In the genomic region with DNA sequence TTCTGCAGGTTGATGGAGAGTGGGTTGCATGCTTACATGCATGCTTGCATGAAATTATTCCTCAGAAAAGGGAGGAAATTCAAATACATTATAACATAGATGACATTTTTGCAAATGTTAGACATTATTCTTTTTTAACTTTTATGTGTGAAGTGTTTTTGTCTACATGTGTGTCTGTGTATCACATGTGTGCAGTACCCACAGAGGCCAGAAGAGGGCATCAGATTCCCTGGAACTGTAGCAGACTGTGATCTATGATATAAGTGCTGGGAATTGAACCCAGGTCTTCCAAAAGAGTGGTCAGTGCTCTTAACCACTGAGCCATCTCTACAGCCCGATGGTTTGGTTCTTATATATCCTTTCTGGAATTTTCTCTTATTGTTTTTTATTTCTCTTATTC, we compare ENCODE assay signal across 25 mouse cellular contexts. TPM values are rescaled to one million over a fixed set of nuclear protein-coding genes. Genes with fewer than 3 reads are reported as not detected.
A peak's percentile ranks its signal among the peaks of the same experiment; 100 is the strongest.
DNase-seq lines count a peak whose midpoint lies in the region; TF ChIP-seq lines count a peak whose summit lies in the region.
"Had no signal": no experiment of that assay in that cellular context is flagged by ENCODE, and none has a peak within 500 bp of the region (broad histone marks: within the 10 kb centered on the region; RNA-seq: fewer than 3 reads in every experiment).

No protein-coding gene starts in this region.

- no peak for TF ChIP-seq POLR2A in thymus, adult 2 months (IDR thresholded peaks at IDR 0.05; ENCODE audit: control insufficient read depth, extremely low read depth, insufficient read depth, low read length, poor library complexity)
- no peak for TF ChIP-seq POLR2A in cerebellum, adult 2 months (IDR thresholded peaks at IDR 0.05; ENCODE audit: borderline replicate concordance, insufficient read depth, low read length)

- H3K27ac ChIP-seq in gastrocnemius, adult 2 months, result no peak overlapping the region
- H3K27ac ChIP-seq in left cerebral cortex, adult 2 months, result no peak overlapping the region
- H3K27ac ChIP-seq in thymus, adult 2 months (ENCODE audit: control insufficient read depth, insufficient read depth, low read length), result no peak overlapping the region
- H3K27ac ChIP-seq in cerebellum, adult 2 months (ENCODE audit: insufficient read depth, low read length), result no peak overlapping the region
- H3K27ac ChIP-seq: embryonic facial prominence, embryonic 15.5 days; heart, embryonic 15.5 days; hindbrain, embryonic 15.5 days; kidney, embryonic 15.5 days; limb, embryonic 12.5 days; liver, embryonic 13.5 days; midbrain, embryonic 12.5 days; stomach, embryonic 15.5 days had no signal

- TF ChIP-seq CTCF in gastrocnemius, adult 2 months (IDR thresholded peaks at IDR 0.05), result peak; percentile 7; the same call in 1 of the 2 replicates
- TF ChIP-seq CTCF in left cerebral cortex, adult 2 months (IDR thresholded peaks at IDR 0.05), result peak; percentile 22
- TF ChIP-seq CTCF in thymus, adult 2 months (IDR thresholded peaks at IDR 0.05; ENCODE audit: borderline replicate concordance, control insufficient read depth, extremely low read depth, insufficient read depth, low read length, poor library complexity), result no peak
- no peak for TF ChIP-seq CTCF in cerebellum, adult 2 months (IDR thresholded peaks at IDR 0.05; ENCODE audit: borderline replicate concordance, insufficient read depth, low read depth, low read length)

- intact Hi-C loops in gastrocnemius, adult 2 months (cut with DNase I), result no loop called here
- intact Hi-C loops in left cerebral cortex, adult 2 months (cut with DNase I), result no loop called here
- intact Hi-C loops in left cerebral cortex, postnatal 10 days (cut with DNase I), result no loop called here

- 96% methylated on average over 1 of the region's 1 CpGs for WGBS in thymus, adult 2 months
- 97% methylated on average over 1 of the region's 1 CpGs for WGBS in cerebellum, adult 2 months

- H3K36me3 ChIP-seq in thymus, adult 2 months (ENCODE audit: control insufficient read depth, insufficient read depth, low read length), result no peaks in the 10 kb centered on the region
- H3K36me3 ChIP-seq: liver, embryonic 13.5 days; midbrain, embryonic 12.5 days; stomach, embryonic 15.5 days had no signal

- H3K27me3 ChIP-seq in thymus, adult 2 months (ENCODE audit: control insufficient read depth, insufficient read depth, low read length), result no peaks in the 10 kb centered on the region
- H3K27me3 ChIP-seq in cerebellum, adult 2 months (ENCODE audit: control insufficient read depth, insufficient read depth, low read length), result no peaks in the 10 kb centered on the region
- H3K27me3 ChIP-seq: embryonic facial prominence, embryonic 15.5 days; heart, embryonic 15.5 days; hindbrain, embryonic 15.5 days; kidney, embryonic 15.5 days; limb, embryonic 12.5 days; liver, embryonic 13.5 days; midbrain, embryonic 12.5 days; stomach, embryonic 15.5 days had no signal

- H3K4me1 ChIP-seq in thymus, adult 2 months (replicated peaks; ENCODE audit: control insufficient read depth, insufficient read depth, low read length), result no peaks in the 10 kb centered on the region
- peaks cover 10% of the 10 kb centered on the region for H3K4me1 ChIP-seq in cerebellum, adult 2 months (ENCODE audit: control insufficient read depth, insufficient read depth, low read length)
- H3K4me1 ChIP-seq: embryonic facial prominence, embryonic 15.5 days; kidney, embryonic 15.5 days; liver, embryonic 13.5 days; midbrain, embryonic 12.5 days; stomach, embryonic 15.5 days had no signal

- DNase-seq in gastrocnemius, adult 2 months, result no peak
- DNase-seq in gastrocnemius, postnatal 4 days (ENCODE audit: low spot score in 2 of 2), result no peak
- no peak for DNase-seq in left cerebral cortex, adult 2 months (ENCODE audit: extremely low spot score in 1 of 2, low spot score in 2 of 2)
- no peak for DNase-seq in left cerebral cortex, adult 9 months (ENCODE audit: low spot score in 2 of 2)
- DNase-seq in thymus, postnatal 4 days, result peak; percentile 17
- DNase-seq in thymus, adult 2 months, result no peak
- DNase-seq in cerebellum, adult 2 months, result no peak
- no peak for DNase-seq in left cerebral cortex, postnatal 10 days (ENCODE audit: extremely low spot score in 1 of 2, low spot score in 2 of 2)
- DNase-seq: adrenal gland, postnatal 25 days; cerebellum, adult 9-10 months; forebrain, postnatal 0 days; gastrocnemius, postnatal 36 days; heart, postnatal 4 days; kidney, adult 11 months; liver, embryonic 13.5 days; lung, postnatal 14 days; thymus, adult 18-20 months had no signal

- H3K4me3 ChIP-seq in gastrocnemius, adult 2 months, result no peak overlapping the region
- no peak overlapping the region for H3K4me3 ChIP-seq in left cerebral cortex, adult 2 months
- H3K4me3 ChIP-seq in thymus, adult 2 months (ENCODE audit: control insufficient read depth, insufficient read depth, low read length), result no peak overlapping the region
- H3K4me3 ChIP-seq in cerebellum, adult 2 months (replicated peaks; ENCODE audit: insufficient read depth, low read depth, low read length), result no peak overlapping the region
- H3K4me3 ChIP-seq: embryonic facial prominence, embryonic 15.5 days; heart, embryonic 15.5 days; hindbrain, embryonic 15.5 days; kidney, embryonic 15.5 days; limb, embryonic 12.5 days; liver, embryonic 13.5 days; midbrain, embryonic 12.5 days; stomach, embryonic 15.5 days had no signal

RNA-seq across cellular contexts. Expression of gene Kif26b, which starts 31.1 kb away (rescaled TPM):
- 1 to 10 TPM; 1.9 to 3.5 TPM for total RNA-seq in gastrocnemius, adult 2 months (2021)
- total RNA-seq in gastrocnemius, postnatal 4 days (2021), result 1 to 10 TPM; 2.9 to 3.0 TPM
- 10 to 100 TPM in 1 of 2 experiments, 1 to 10 TPM in 1; 8.3 to 10.5 TPM for total RNA-seq in left cerebral cortex, adult 2 months (2021)
- 0.15 and 0.16 TPM in 2 replicates for polyA plus RNA-seq in thymus, adult 2 months (2012; rRNA removed)
- polyA plus RNA-seq in cerebellum, adult 2 months (2012; rRNA removed), result 15.6 and 17.3 TPM in 2 replicates
- total RNA-seq in left cerebral cortex, postnatal 10 days (2021), result 10 to 100 TPM; 16.3 to 18.8 TPM
- total RNA-seq: monocyte, adult 5-6 weeks had no signal

Comparison
In these comparisons a context has a peak if more than half of its experiments do, and no peak if none do; other contexts are left out.
1. CTCF ChIP-seq: peak in gastrocnemius, adult 2 months (single experiment) and left cerebral cortex, adult 2 months (single experiment); none in thymus, adult 2 months (single experiment) and cerebellum, adult 2 months (single experiment).